ENCODE assay signal across 26 mouse cellular contexts in genomic region chr13:56362238-56362637, GRCm38 (mm10).
A peak's percentile ranks its signal among the peaks of the same experiment; 100 is the strongest.
DNase-seq lines count a peak whose midpoint lies in the region; ATAC-seq lines count a peak whose summit lies in the region.
"Had no signal": no experiment of that assay in that cellular context is flagged by ENCODE, and none has a peak within 500 bp of the region (broad histone marks: within the 10 kb centered on the region; RNA-seq: fewer than 3 reads in every experiment).

No protein-coding gene starts in this region.

- peaks cover 27% of the 10 kb centered on the region for H3K4me1 ChIP-seq in limb, embryonic 15.5 days
- peaks cover 35% of the 10 kb centered on the region for H3K4me1 ChIP-seq in limb, embryonic 10.5 days
- H3K4me1 ChIP-seq: forebrain, embryonic 12.5 days; forebrain, embryonic 15.5 days; heart, embryonic 12.5 days; heart, embryonic 15.5 days had no signal

- 62% methylated on average over 4 of the region's 4 CpGs for WGBS in limb, embryonic 15.5 days
- 80% methylated on average over 4 of the region's 4 CpGs for WGBS in limb, embryonic 10.5 days

- H3K36me3 ChIP-seq in limb, embryonic 15.5 days: no peaks in the 10 kb centered on the region
- H3K36me3 ChIP-seq in limb, embryonic 10.5 days: no peaks in the 10 kb centered on the region
- H3K36me3 ChIP-seq: forebrain, embryonic 12.5 days; forebrain, embryonic 15.5 days; heart, embryonic 12.5 days; heart, embryonic 15.5 days had no signal

- H3K9me3 ChIP-seq in limb, embryonic 15.5 days: no peaks in the 10 kb centered on the region
- no peaks in the 10 kb centered on the region for H3K9me3 ChIP-seq in limb, embryonic 10.5 days (replicated peaks)
- H3K9me3 ChIP-seq: forebrain, embryonic 12.5 days; forebrain, embryonic 15.5 days; heart, embryonic 12.5 days; heart, embryonic 15.5 days had no signal

- peak overlapping the region; percentile 17; the same call in 1 of the 2 replicates for H3K27ac ChIP-seq in limb, embryonic 15.5 days
- no peak overlapping the region for H3K27ac ChIP-seq in limb, embryonic 10.5 days
- H3K27ac ChIP-seq: forebrain, embryonic 12.5 days; forebrain, embryonic 15.5 days; heart, embryonic 15.5 days; hindbrain, embryonic 14.5 days; hindbrain, postnatal 0 days had no signal

- ATAC-seq in limb, embryonic 15.5 days (ENCODE audit: insufficient number of reproducible peaks, low FRiP score, low TSS enrichment, low read depth): no peak
- ATAC-seq: CD4-positive, CD25-positive, alpha-beta regulatory T cell, adult 4 months; forebrain, embryonic 15.5 days; hindbrain, postnatal 0 days; inflammation-experienced regulatory T-cells, adult 6 months; intestine, embryonic 16.5 days had no signal

- no peak overlapping the region for H3K4me2 ChIP-seq in limb, embryonic 15.5 days
- H3K4me2 ChIP-seq: forebrain, embryonic 12.5 days; forebrain, embryonic 15.5 days; heart, embryonic 12.5 days; heart, embryonic 15.5 days; hindbrain, embryonic 14.5 days had no signal

- DNase-seq in limb, embryonic 10.5 days (ENCODE audit: low spot score): no peak
- DNase-seq in 416B (ENCODE audit: low read depth) (peak; percentile 25), ZHBTc4 (ENCODE audit: low read depth, low spot score) (peak; percentile 48)
- DNase-seq in spleen, postnatal 10 days (ENCODE audit: low spot score in 2 of 2): no peak
- no peak for DNase-seq in cerebellum, postnatal 36 days
- DNase-seq: adrenal gland, adult 2 months; adrenal gland, postnatal 14 days; cerebellum, adult 11 months; cerebellum, adult 2 months; cerebellum, adult 9-11 months; cerebellum, postnatal 25 days; gastrocnemius, postnatal 25 days; heart, adult 18-20 months; heart, postnatal 10 days; heart, postnatal 4 days had no signal

- H3K4me3 ChIP-seq in limb, embryonic 15.5 days: no peak overlapping the region
- no peak overlapping the region for H3K4me3 ChIP-seq in limb, embryonic 10.5 days
- H3K4me3 ChIP-seq: erythroblast, embryonic 14.5 days; forebrain, embryonic 12.5 days; forebrain, embryonic 15.5 days; heart, embryonic 12.5 days; heart, embryonic 15.5 days had no signal

- H3K9ac ChIP-seq in limb, embryonic 15.5 days: no peak overlapping the region
- H3K9ac ChIP-seq: forebrain, embryonic 12.5 days; forebrain, embryonic 15.5 days; heart, embryonic 12.5 days; heart, embryonic 15.5 days; hindbrain, embryonic 14.5 days had no signal

- no peaks in the 10 kb centered on the region for H3K27me3 ChIP-seq in limb, embryonic 15.5 days
- no peaks in the 10 kb centered on the region for H3K27me3 ChIP-seq in limb, embryonic 10.5 days (ENCODE audit: low read depth, poor library complexity, severe bottlenecking)
- H3K27me3 ChIP-seq: forebrain, embryonic 12.5 days; forebrain, embryonic 15.5 days; heart, embryonic 15.5 days had no signal

Comparison
In these comparisons a context has a peak if more than half of its experiments do, and no peak if none do; other contexts are left out.
1. DNase-seq: peak in 416B (single experiment) and ZHBTc4 (single experiment); none in limb, embryonic 10.5 days (single experiment), spleen, postnatal 10 days (0 of 2) and cerebellum, postnatal 36 days (0 of 2).